Mouse (Mus musculus): Measurements from ENCODE around the gene Utp20. TPM values are rescaled to one million over a fixed set of nuclear protein-coding genes. Genes with fewer than 3 reads are reported as not detected.

Utp20 gene
- total RNA-seq, 2 experiments from 2014 or later, result 11.0 to 11.6 TPM

GRCm38 (mm10) chr10:88727128-88727527 is 99.5 kb downstream of the Utp20 start:
- intact Hi-C loops (cut with DNase I), result loop anchor here (5.0 kb wide), 3 partner anchors 215 to 350 kb away; partner anchors contain the start of genes Dram1 and Gnptab
- DNase-seq (ENCODE audit: low spot score), result no peak

GRCm38 (mm10) chr10:88725343-88725742 is 101.3 kb downstream of the Utp20 start:
- no peak for DNase-seq (ENCODE audit: low spot score)
- intact Hi-C loops (cut with DNase I), result loop anchor here (5.0 kb wide), 3 partner anchors 213 to 348 kb away; partner anchors contain the start of genes Dram1 and Gnptab

- intact Hi-C loops (cut with DNase I), result no loop called here
- no peak for DNase-seq (ENCODE audit: low spot score)
Observed at GRCm38 (mm10) chr10:88719618-88720017, 107.0 kb downstream of the Utp20 start.

GRCm38 (mm10) chr10:88717756-88718025 is 108.9 kb downstream of the Utp20 start:
- no peak for DNase-seq (ENCODE audit: low spot score)
- intact Hi-C loops (cut with DNase I), result no loop called here

GRCm38 (mm10) chr10:88716986-88717755 is 109.4 kb downstream of the Utp20 start:
- no peak for DNase-seq (ENCODE audit: low spot score)
- intact Hi-C loops (cut with DNase I), result no loop called here

GRCm38 (mm10) chr10:88715621-88716020 is 111.0 kb downstream of the Utp20 start:
- intact Hi-C loops (cut with DNase I), result no loop called here
- DNase-seq (ENCODE audit: low spot score), result no peak

- intact Hi-C loops (cut with DNase I), result no loop called here
- DNase-seq (ENCODE audit: low spot score), result no peak
Observed at GRCm38 (mm10) chr10:88714744-88715143, 111.9 kb downstream of the Utp20 start.

- no peak for DNase-seq (ENCODE audit: low spot score)
- intact Hi-C loops (cut with DNase I), result no loop called here
Observed at GRCm38 (mm10) chr10:88712359-88712758, 114.2 kb downstream of the Utp20 start.

GRCm38 (mm10) chr10:88708671-88709523 is 117.7 kb downstream of the Utp20 start:
- intact Hi-C loops (cut with DNase I), result no loop called here
- no peak for DNase-seq (ENCODE audit: low spot score)

- no peak for DNase-seq (ENCODE audit: low spot score)
- intact Hi-C loops (cut with DNase I), result no loop called here
Observed at GRCm38 (mm10) chr10:88700938-88701337, 125.7 kb downstream of the Utp20 start.

Other genes starting within 250 kb of the Utp20 start
- gene Mybpc1, start 221.7 kb downstream of the Utp20 start, total RNA-seq (2021), result under 1 TPM; 0.34 to 0.64 TPM
- under 1 TPM in 1 of 2 experiments, not detected in 1; 0.29 TPM for gene Spic, start 141.8 kb downstream of the Utp20 start, total RNA-seq (2021)
- gene Arl1, start 95.9 kb downstream of the Utp20 start, total RNA-seq (2021), result 10 to 100 TPM; 83.2 to 86.4 TPM
- gene Slc5a8, start 59.2 kb upstream of the Utp20 start, total RNA-seq (2021), result not detected